Mouse (Mus musculus) kidney, adult 18-20 months (tissue): Measurements from ENCODE around the gene Ext2.

Experiments
- DNase-seq: peaks from one replicate; pipeline ENCODE4 v3.0.0; 2021

Ext2 gene

DNA sequence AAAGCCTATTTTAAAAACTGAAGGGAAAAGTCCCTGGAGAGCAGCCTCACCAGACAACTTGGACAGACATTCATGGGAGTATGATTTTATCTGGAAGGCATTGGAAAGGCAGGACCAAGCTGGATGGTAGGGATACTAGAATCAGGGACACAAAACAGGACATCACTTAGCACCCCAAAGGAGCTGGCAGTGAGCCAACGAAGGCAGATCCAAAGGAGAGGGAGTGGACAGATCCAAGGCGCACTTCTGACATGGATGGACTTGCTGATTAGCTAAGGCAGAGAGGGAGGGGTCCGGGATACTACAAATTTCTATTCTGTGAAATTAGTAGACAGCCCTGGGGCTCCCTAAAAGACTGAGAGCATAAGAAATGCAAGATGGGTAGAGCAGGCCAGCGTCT lies 16.8 kb downstream of the Ext2 start:
- no peak for DNase-seq

DNA sequence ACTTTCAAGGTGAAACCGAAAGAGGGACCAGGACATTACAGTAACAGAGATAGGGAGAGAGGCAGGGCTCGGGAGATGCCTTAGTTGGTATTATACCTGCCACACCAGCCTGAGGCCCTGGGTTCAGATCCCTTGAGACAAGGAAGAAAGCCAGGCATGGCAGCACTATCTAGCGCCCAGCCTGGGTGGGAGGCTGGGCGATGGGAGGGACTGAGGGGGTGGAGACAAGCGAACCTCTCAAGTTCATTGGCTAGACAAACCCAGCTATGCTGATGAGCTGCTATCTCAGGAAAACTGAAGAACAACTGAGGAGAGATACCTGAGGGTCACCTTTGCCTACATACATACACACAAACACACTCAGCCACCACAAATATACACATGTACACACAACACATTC lies 17.3 kb downstream of the Ext2 start:
- no peak for DNase-seq

DNA sequence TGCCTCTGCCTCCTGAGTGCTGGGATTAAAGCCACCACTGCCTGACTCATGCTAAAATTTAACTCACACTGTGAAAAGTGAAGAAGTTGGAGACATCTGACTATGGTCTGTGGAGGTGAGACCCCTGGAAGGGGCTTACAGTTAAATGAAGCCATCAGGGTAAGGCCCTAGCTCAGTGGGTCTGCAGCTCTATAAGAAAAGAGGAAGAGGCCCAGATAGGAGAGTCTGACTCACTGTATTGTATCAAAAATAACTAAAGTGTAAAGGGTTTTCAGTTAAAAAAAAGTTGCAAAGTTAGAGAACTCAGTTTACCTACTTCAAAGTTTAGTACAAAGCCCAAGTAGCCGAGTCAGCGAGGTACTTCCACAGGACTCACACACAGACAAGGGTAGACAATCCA lies 19.4 kb downstream of the Ext2 start:
- no peak for DNase-seq

DNA sequence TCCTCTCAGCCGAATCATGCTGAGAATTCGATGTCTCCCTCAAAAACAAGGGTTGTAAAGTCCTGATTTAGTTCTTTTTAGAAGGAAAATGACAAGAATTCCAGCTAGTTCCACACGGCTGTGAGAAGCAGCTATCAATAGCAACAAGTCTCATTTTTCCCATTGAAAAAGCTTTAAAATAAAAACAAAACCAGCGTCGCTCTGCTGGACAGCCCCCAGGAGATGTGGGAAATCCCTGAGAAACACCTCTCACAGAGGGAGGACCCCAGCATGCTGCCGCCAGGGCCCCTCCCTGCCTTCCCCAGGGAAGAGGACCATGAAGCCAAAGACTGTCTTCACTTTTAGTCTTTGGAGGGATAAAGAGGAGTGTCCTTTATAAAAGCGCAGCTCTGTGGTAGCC lies 21.3 kb downstream of the Ext2 start:
- no peak for DNase-seq

DNA sequence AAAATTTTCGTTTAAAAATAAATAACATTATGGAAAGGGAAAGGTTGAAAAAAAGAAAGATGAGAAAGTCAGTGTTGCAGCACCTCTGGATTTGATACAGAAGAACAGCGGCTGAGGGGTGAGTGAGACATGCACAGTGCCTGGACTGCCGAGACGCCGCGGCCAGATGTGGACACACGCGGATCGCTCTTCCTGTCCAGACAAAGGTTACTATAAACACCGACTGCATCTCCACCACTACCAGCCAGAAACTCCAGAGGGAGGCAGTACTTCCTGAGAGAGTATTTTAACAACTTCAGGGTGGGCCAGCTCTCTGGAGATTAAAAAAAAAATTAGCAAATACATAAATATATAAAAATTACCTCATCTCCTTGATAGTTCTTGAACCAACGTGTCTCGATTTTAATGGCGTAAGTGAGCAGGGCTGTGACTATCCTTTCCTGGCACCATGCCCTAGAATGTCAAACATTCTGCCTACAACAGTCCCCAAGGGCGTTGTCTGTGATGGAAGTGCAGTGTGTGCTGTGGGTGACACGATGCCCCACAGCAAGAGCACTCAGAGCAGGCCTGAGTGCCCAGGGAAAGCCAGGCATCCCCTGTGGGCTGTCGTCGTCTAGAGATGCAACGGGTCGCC lies 25.1 kb downstream of the Ext2 start:
- DNase-seq = no peak

DNA sequence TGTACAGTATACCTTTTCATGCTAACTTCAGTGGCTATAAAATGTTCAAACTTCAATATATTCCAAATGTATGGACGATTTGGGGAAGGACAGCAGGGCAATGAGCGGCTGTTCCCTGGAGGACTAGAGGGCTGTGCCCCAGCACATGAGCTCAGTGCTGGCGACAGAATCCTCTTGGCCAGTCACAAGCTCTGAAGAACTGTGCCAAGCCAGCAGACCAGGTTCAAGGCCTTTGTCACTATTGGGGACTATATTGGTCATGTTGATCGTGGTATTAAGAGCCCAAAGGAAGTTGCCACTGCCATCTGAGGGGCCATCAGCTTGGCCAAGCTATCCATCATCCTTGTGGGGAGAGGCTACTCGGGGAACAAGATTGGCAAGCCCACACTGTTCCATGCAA lies 28.0 kb downstream of the Ext2 start:
- no peak for DNase-seq

DNA sequence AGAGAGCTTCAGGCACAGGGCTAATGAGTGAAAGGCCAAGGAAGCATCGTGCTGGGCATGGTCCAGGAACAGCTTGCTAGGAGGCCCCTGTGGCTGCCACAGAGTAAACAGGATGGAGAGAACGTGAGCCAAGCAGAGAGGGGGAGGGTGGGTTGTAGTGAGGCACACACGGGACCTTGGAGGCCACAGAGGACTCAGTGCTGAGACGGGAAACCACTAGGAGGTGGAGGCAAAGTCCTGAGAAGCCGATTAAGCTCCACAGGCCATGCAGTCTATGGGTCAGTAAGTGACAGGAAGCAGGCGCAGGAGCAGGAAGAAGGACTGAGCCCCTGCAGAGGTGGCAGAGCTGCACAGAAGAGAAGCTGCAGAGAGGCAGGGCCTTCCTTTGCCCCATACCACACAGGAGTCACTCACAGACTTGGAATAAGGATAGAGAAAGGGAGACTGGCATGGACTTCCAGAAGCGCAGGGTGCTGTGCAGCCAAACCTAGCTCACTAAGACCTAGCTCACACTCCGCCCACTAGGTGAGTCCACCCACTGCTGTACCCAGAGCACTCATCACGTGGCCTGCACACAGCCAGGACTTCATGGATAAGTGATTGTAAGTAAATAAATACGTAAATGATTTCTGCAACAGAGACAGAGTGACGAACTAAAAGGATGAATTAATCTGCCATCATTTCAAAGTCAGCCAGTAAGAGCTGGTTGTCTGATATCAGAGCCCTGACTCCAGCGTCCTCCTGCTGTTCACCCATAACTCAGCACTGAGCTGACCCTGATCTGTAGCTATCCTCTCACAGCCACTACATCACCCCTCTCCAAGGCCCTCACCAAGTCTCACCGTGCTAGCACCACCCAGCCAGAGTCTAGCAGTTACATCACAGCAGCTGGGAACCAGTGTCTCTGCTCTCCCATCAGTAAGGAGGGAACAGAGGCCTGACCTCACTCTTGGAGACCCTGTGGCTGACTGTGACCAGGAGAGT lies 30.6 kb downstream of the Ext2 start:
- peak; percentile 77 for DNase-seq

DNA sequence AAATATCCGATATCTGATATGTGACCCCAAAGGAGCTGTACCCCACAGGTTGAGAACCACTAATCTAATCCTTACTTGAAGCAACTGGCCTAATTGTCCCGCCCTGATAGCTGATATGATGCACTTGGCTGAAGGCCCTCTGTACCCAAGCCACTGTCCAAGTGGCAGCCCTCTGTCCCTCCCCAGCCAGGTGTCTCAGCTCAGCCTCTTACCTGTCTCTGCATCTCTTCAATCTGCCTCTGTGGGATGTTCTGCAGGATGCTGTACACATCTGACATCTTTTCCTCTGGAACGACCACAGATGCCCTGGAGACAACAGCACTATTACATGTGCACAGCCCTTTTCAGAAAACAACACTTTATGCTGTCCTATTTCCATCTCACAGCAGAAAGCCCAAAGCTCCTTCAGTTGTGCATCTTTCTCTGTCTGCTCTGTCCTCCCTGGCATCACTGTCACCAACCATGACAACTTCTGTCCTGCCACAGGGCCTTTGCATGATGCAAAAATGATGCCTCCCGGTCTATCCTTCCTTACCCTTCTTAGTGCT lies 31.5 kb downstream of the Ext2 start:
- DNase-seq = no peak

DNA sequence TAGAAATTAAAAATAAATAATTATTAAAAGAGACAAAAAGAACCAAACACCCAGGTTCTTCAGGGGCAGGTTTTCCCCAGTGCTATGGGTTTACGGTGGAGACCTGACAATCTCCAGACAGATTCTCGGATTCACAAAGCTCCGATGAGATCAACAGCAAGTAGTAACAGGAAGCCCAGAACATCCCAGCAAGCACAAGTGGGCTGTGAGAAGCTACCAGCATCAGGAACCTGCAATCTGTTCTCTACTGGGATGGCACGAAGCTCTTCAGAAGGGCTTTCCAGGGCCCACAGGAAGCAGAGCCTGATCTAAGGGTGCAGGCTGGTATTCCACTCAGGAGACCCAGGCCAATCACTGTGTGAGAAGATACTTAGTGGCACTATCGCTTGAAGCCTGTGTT lies 33.8 kb downstream of the Ext2 start:
- no peak for DNase-seq

DNA sequence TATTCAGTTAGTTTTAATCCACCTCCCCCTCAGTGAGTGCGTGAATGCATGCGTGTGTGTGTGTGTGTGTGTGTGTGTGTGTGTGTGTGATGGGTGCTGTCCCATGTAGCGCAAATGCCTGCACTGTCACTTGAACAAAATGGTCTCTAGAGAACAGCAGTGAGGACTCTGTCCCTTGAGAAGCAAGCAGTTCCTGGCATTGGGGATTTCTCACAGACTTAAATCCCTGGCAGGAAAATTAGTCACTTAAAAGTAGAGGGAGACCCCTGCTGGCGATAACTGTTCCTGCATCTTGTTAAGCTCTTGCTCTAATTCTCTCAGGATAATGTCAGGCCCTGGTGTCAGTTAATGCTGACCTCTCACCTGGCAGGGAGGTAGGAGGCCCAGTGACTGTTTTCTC lies 36.2 kb downstream of the Ext2 start:
- DNase-seq = peak; percentile 80

DNA sequence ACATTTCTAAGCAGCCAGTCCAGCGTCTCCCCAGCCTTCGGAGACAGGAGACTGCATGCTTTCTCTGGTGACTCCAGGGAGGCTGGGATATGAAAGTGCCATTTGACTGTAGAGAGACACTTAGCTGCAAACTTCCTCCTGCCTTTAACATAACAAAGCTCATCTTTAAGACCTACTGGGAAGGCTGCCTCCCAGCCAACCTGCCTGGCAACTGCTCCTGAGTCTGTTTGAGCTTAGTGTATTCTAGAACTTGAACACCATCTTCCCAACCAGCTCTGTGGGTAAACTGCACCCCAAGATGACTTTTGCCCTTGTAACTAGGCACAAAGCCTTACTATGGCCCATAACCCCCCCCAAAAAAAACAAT lies 37.0 kb downstream of the Ext2 start:
- DNase-seq = no peak

DNA sequence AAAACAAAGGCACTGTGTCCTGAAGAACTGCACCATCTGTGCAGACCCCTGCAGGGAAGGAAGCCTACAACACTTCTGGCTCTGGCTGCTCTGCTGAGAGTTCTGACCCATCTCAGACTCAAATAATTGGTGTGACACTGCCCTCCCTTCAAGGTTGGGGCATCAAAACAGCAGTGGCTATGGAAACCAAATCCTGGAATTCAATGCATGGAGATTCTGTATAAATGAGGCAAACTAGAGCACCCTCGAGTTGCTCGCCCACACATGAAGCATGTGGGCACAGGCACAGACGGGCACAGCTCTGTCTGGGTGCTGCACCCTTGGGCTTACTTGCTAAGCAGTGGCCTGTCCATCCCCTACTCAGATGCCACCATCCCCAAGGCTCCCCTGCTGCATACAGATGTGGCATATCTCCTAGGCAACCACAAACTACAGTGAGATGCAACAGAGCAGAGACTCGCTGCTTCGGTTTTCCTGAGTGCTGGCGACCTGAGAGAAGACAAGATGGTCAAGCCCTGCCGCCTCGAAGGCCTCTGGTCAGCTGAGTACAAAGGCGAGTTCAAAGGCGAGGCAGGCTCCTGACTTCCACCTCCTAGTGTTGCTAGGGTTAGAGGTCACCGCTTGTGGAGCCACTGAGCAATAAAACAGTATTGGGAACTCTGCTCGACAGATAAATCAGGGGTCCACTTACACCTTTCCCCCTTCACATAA lies 37.5 kb downstream of the Ext2 start:
- no peak for DNase-seq

DNA sequence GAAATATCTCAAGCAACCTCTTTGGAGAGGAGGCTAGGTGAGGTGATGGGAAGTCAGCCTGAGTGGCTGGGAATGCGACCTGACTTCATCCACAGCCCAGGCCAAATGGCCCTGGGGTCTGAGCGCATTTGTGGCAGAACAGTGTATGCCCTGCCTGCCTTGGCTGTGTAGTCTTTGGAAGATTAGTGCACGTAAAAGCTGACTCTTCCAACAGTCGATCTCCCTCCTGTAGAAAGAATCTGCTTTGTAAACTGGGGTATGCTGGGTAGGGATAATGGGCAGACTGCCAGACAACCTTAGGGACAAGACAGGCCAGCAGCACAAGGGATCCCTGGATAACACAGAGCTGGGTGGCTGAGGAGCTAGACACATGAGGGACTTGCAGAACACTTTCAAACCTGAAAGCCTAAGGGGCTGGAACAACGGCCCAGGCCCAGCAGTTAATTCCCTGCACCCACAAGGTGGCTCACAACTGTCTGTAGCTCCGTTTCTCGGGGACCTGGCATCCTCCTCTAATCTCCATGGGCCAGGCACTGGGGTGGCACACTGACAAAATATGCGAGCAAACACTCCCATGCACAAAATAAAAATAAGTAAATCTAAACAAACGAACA lies 38.3 kb downstream of the Ext2 start:
- DNase-seq = no peak

DNA sequence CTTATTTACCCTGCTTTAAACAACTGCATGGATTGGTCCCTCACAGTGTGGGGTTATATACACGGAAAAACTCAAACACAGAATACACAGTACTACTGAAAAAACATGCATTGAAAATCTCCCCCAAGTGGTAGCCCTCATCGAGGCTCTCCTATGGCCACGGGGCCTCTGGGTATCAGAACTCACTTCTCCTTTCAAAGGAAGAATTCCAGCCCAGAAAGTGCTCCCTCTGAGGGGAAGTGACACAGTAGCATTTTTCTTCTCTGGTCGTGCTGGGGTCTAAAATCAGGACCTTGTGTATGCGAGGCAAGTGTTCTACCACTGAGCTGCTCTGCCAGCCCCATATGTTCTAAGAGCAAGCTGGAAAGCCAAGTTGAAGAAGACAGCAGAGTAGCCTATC lies 39.7 kb downstream of the Ext2 start:
- DNase-seq = no peak

DNA sequence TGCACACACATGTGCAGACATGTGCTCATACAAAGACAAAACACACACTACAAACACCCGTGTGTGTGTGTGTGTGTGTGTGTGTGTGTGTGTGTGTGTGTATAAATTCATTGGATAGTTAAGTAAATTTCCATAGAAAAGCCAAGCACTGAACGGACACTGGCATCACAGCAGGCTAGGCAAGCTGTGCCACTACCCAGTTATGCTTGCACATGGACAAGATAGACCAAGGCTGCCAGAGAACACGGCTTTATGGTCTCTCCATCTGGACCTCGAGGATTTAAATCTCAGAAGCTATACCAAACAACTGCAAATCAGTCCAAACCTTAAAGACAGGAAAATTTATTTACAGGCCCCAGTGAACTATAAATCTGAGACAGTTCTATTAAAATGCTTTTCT lies 40.2 kb downstream of the Ext2 start:
- DNase-seq = no peak

DNA sequence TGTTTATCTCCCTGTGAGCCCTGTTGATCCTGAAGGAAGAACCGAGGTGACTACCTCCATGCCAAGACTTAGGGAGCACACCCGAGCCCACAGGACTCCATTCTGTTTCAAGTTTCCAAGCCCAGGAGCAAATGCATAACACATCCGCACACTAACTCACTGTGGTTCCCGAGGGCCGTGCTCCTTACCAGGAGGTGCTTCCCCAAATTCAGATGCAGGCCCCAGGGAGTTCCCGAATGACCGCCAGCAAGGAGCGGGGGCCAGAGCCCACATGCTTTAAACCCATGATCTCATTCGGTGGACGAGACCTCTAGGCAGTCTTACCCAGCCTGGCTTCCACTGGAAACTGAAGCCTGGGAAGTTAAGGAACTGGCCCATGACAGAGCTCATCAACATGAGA lies 41.8 kb downstream of the Ext2 start:
- DNase-seq = no peak

DNA sequence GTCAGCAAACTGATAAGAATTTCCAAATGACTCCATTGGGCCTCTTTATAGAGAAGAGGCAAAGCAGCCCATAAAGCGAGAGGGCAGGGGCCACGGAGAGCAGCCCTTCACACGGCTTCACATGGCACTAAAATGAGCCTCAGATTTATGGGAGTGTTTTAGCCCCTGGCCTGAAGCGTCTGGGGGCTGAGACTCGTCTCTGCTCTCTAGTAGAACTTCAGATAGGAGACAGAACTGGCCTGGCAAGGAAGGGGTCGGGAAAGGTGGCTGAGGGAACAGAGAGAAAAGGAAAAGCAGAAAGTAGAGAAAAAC lies 42.5 kb downstream of the Ext2 start:
- no peak for DNase-seq

DNA sequence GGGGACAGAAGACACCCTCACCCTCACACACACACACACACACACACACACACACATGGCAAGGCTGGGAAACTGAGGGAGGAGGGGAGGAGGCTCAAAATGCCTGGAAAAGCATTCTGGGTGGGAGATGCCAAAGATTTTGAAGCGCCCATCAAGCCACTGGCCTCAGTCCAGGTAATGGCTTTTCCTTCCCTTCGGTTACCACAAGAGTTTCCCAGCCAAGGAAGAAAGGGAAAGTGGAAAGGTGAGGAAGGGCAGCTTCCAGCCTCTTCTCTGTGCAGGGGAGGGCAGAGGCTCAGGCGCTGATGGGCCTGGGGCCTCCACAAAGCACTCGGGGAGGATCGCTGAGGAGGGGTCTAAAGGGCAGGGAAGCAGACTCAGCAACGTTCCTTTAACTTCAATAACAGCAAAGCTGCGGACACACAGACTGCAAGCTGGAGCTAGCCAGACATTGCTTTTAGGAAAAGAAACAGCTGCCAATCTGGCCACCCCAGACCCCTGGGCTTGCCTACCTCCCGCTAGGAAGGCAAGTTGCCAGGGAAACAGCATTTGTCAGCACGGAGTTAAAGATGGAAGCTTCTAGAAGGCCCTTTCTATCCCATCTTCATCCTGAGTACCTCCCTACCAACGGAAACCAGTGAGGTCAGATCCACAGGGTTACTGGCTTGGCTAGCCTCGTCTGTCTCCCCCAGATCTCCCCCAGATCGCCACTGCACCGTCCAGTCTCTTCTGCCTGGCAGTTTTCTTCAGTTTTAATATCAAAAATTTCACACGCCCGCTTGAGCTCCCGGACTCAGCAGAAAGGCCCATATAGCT lies 43.1 kb downstream of the Ext2 start:
- DNase-seq = no peak

DNA sequence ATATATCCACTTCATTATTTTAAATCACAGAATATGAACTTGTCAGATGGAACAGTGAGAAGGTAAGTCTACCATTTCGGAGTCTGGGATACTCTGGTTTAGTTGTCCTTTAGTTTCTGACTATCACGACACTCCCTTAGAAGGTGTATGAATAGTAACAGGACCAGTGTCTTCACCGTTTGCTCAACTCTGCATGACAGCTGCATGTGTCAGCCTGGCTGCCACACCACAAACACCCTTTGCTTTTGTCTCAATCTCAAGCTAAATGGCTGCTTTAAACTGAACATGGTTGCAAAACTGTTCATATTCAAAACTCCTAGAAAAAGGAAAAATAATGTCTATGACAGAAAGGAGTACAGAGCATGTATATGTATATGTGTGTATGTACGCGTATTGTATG lies 43.8 kb downstream of the Ext2 start:
- DNase-seq = no peak

DNA sequence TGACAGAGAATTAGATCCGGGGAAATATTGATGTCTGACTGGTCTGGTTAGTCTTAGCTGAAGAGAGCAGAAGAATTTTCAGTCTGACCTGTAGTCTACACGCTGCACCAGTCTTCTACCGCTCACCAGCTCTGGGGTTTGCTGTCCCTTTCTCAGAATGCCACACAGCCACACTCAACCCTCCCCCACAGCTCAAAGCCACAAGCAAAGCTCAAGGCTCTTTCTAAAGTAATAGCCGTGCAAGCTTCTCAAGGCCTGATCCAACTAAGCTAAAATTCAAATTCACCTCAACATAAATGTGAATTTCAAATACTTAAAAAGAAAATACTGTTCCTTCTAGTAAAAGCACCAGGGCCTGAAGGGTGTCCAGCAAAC lies 45.3 kb downstream of the Ext2 start:
- DNase-seq = no peak

DNA sequence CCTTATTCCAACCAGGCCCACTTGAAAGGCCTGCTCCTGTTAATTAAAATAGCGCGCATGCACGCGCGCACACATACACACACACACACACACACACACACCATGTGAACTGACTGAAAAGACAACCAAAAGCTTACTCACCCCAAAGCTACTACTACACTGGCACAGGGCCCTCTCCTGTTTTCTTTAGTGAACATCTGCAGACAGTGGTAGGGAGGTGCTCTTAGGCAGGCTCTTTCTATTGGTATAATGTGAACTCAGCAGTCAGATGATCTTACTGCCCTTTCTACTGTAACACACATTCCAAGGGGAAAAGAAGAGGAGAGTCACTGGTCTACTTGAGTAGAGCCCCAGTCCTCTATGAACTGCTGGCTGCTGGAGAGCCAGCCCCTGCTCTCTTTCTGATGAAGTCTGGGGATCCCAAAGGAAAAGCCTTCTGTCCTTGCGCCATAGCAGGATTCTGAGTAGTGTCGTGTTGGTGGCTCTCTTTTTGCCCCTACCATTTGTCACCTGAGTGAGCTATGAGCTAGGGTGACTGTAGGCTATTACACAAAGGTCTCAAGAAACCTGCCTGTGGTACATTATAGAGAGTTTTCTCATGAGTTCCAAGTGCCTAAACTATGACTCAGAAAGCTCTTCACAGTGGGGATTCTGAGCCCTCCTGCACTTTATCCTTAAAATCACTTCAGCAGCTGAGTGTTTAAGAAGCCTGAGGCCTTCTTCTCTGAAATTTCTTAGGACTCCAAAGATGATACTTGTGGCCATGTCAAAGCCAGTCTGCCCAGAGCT lies 45.9 kb downstream of the Ext2 start:
- no peak for DNase-seq

DNA sequence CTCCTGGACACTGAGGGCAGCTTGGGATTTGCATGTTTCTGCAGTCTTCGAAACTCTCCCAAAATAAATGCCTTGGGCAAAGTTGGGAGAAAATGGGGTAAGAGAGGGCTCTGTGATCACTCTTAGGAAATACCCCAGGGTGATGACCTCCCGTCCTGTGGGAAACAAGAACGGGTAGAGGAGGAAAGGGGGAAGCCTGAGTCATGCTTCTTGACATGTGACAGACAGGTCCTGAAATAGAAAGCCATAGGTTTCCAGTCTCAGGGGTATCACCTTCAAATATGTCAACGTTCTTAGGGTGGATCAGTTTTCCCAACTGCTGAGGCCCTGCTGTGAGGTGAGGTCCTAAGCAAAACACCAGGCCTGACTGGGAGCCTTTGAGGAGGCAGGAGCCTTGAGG lies 46.9 kb downstream of the Ext2 start:
- no peak for DNase-seq
